Mouse (Mus musculus): ENCODE measurements around the gene Wdr45.

GRCm38 (mm10) chrX:7696520-7696919, 17.6 kb upstream of the Wdr45 start:
- no peak for TF ChIP-seq CTCF (conservative IDR thresholded peaks at IDR 0.05; ENCODE audit: low read length)
- no peak for TF ChIP-seq NANOG (IDR thresholded peaks at IDR 0.05; ENCODE audit: borderline replicate concordance, low read length)
